Mouse (Mus musculus): Measurements from ENCODE around the gene Ccdc13.

The Ccdc13 gene

DNA sequence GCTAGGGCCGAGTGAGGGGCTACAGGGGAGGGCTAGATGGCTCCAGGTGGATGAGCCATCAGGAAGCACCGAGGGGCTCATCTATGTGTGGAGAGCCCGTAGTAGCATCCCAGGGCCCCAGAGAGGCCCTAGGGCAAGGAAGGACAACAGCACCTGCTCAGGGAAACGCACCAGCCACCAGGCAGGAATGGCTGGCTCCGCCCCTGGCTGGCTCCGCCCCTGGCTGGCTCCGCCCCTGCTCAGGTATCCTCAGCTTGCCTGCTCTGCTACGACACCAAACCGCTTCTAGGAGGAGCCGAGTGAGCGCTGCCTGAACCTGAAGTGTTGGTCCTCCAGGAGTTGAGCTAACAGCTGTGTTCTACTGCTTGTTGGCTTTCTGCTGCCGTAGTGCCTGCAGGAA, 41.5 kb downstream of the Ccdc13 start:
- DNase-seq, result peak; percentile 75

DNA sequence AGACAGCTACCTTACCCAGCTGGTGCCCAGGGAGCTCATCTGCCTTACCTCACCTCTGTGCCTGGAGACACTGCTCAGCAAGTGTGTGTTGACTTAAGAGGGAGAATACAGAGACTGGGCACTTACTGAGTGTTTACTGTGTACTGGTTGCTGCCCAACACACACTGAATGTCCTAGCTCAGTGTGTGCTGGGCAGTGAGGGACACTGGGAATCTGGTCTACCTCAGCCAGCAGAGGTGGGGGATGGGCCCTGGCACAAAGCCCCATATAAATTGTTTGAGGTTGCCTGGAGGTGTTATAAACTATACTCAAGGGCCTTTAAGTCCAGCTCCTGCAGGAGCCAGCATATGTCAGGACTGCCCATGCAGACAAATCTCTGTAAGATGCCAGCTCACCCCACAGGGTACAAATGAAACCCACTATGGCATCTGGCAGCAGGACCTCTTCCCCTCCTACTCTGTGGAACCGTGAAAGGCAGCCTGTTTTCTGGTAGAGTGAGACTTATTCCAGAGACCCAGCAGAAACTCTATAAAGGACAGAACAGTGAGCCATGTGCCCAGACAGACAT, 44.2 kb downstream of the Ccdc13 start:
- peak; percentile 62 for DNase-seq

DNA sequence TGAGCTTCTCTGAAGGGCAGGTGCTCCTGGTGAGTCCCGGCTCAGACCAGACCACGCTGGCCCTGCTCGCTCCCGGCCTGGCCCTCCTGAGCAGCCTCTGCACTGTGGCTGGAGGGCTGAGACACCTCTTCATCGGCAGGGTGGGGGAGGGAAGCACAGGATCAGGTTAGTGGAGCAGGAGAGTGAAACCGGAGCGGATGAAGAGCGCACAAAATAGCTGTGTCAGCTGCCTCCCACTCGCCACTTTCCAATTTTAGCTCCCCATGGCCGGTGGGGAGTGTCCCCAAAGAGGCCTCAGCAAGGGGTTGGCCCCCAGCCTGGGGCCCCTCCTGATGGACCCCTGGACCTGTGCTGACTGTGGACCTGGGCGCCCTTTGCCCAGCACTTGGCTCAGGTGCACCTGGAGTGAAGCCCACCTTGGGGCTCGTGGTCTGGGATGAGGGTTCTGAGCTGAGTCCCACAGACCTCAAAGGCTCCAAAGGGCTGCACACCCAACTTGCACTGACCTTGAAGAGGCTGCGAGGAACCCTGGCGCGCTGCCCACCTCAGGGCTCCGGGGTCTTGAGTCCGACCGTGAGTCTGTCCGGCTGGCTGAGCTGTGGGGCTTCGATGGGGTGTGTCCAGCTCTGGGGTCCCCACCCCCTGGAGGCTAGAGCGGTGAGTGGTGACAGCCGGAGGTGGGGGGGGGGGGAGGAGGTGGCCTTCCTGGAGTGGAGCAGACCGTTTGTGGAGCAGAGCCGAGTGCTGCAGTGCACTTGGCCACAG, 47.3 kb downstream of the Ccdc13 start, which contains the start of gene Hhatl:
Gene Hhatl, minus strand, starts transcription at position 751 of the 765 bp plus-strand sequence.
- no peak for DNase-seq

DNA sequence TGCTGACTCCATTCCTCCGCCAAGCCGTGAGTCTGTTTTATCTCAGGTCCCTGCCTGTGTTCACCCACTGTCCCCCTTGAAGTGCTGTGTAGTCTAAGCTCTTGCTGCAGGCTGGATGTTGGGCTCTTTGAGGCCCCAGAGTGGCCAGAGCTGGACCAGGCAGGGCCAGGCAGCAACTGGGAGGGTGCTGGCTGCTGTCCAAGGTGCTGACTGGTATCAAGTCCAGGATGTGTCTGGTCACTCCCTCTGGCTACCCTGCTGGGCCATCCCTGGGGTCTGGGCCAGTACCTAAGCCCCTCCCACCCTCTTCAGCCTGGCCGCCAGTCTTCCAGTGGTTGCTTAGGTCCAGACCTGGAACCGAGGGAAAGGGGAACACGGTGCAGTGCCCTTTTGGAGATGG, 48.1 kb downstream of the Ccdc13 start:
- peak; percentile 65 for DNase-seq

DNA sequence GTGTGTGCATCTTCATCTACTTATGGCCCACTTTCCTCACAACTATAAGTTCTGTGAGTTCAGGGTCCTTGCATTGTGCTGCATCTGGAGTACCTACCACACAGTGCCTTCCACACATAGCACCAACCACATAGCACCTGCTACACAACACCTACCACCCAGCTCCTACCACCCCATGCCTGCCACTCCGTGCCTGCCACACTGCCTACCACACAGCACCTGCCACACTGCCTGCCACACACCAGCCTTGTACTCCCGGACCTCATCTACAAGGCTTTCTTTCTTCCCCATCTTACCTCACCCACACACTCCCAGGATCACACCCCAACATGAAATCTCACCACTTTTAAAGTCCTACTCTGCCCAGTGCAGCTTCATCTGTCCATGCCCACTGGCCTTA, 52.9 kb downstream of the Ccdc13 start:
- no peak for DNase-seq

DNA sequence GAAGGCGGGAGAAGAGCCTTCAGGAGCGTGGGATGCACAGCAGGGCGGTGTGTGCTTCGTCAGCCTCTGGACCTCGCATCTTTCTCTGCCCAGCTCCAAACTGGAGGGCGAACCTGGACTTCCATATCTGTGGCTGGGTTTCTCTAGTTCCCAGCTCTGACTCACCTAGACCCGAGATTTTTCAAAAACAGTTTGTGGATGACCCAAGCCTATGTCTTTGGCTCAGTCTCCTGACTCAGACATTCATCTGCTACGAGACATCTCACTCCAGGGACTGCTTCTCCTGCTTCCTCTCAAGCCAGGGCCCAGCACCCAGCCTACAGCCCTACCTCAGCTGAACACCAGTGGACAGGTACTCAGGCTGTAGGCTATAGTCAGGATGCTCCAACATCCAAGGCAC, 54.0 kb downstream of the Ccdc13 start:
- DNase-seq, result no peak

DNA sequence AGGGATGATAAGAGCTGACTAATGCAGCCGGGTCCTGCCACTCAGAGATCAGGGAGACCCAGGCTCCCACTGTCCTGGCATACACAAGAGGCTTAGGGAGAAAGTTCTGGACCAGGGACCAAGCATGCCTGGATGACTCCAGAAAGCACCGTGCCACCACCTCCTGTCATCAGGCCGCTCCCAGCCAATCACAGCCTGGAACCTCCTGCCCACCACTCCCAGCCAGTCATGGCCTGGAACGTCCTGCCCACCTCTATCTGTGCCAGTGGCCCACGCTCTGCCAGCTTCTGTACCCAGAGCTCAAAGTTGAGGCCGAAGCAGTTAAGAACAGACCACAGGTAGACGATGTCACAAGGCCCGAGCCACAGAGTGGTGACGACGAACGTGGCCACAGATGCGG, 54.5 kb downstream of the Ccdc13 start:
- no peak for DNase-seq

DNA sequence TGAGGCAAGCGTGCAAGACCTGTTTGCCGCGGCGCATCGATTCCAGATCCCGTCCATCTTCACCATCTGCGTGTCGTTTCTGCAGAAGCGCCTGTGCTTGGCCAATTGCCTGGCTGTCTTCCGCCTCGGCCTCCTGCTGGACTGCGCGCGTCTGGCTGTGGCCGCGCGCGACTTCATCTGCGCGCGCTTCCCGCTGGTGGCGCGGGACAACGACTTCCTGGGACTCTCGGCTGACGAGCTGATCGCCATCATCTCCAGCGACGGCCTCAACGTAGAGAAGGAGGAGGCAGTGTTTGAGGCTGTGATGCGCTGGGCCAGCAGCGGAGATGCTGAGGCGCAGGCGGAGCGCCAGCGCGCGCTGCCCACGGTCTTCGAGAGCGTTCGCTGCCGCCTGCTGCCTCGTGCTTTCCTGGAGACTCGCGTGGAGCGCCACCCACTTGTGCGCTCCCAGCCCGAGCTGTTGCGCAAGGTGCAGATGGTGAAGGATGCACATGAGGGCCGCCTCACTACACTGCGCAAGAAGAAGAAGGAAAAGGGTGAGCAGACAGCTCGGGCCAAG, 61.1 kb downstream of the Ccdc13 start:
- DNase-seq, result no peak

DNA sequence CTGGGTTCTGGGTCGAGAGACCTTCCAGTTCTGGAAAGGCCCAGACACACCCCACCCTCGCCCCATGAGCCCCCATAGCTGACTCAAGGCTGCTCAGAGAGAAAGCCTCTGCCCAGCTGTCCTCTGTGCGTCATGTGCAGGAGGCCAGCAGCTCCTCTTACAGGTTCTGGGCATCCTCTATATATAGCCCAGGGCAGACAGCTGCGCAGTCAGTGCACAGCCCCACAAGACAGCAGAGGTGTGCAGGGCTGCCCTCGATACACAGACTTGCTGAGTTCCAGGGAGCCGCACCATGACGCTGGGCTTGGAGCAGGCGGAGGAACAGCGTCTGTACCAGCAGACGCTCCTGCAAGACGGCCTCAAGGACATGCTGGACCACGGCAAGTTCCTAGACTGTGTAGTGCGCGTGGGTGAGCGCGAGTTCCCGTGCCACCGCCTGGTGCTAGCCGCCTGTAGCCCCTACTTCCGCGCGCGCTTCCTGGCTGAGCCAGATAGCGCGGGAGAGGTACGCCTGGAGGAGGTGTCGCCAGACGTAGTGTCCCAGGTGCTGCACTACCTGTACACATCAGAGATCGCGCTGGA, 61.7 kb downstream of the Ccdc13 start, which contains the start of gene Klhl40:
Gene Klhl40, plus strand, starts transcription at position 124 of the 582 bp plus-strand sequence.
- DNase-seq, result no peak

DNA sequence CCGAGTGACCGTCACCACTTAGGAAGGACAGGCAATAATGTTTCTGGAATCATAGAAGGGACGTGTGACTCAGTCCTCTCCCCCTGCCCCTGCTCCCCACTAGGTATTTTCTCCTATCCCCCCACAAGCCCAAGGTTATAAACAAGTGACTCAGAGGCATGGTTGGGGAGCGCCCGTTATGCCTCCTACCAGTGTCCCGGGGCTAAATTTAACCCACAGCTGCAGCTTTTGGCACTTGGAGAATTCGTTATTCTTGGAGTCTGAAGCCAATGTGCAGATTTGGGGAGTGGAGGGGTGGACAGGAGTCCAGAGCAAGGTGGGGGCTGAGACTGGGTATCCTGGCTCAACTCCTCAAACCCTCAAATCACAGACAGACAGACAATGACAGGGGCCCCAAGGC, 62.8 kb downstream of the Ccdc13 start:
- DNase-seq, result no peak

DNA sequence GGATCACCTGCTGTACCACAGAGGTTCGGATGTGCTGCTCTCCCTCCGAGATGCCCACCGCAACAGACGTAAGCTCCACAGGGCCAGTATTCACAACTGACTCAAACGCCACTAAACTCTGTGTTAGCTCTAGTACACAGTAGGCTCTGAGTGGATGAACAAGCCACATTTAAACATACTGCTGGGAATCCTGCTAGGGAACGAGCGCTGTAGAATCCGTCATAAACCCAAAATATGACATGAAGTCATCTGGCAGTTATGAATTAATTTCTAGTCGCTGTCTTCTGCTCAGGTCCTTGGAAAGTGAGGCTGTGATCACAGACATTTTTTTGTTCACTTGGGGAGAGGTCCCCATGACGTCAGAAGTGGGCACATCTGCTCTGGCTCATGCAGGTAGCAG, 63.3 kb downstream of the Ccdc13 start:
- DNase-seq, result no peak

DNA sequence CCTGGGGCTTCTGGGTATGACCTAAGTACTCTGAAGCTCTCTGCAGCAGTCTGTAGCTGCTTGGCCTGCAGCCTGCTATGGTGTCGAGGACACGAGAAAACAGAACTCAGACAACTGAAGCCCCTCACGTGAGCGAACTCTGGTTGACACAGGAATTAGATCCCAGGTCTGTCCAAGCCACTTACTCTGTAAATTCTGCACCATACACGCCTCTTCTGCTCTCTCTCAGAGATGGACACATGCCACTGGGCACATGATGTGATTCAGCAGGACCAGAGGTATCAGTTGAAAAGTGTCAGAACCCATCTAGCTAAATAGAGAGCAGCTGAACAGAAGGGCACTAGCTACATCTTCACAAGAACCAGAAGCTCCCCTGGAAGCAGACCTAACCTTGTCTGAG, 66.8 kb downstream of the Ccdc13 start:
- no peak for DNase-seq

DNA sequence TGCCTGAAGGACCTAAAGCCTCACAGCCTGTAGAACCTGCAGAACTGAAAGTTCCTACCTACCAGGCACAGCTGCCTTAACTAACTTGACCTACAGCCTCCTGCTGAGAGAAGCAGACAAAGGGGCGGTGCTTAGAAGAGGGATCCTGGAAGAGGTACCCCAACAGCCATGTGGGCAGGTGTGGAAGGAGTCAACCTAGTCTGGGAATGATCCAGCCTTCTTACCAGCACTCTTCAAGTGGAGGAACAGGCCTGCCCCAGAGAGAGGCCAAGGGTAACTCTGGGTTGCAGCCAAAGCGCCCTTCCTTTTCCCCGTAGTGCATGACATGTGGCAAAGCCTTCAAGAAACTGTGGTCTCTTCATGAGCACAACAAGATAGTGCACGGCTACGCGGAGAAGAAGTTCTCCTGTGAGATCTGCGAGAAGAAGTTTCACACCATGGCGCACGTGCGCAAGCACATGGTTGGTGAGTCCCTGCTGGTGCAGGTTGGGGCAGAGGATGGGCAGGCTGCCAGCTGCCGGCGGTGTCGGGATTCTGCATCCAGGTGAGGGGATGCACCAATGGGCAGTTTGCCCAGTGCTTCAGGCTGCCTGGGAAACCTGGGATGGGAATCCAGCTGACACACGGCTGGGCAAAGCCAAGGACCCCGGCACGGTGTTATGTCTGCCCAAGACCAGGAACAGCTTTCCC, 74.0 kb downstream of the Ccdc13 start:
- peak; percentile 72 for DNase-seq

DNA sequence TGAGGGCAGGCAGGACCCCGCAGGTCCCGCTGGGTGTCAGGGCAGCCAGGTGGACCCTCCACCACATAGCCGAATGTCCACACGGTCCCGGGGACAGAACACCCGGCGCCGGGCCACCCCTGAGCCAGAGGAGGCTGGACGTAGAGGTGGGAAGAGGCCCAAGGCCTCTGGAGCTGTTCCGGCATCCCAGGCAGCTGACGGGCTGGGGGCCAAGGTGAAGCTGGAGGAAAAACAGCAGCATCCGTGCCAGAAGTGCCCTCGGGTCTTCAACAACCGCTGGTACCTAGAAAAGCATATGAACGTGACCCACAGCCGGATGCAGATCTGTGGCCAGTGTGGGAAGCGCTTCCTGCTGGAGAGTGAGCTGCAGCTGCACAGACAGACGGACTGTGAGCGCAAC, 75.5 kb downstream of the Ccdc13 start:
- DNase-seq, result no peak

DNA sequence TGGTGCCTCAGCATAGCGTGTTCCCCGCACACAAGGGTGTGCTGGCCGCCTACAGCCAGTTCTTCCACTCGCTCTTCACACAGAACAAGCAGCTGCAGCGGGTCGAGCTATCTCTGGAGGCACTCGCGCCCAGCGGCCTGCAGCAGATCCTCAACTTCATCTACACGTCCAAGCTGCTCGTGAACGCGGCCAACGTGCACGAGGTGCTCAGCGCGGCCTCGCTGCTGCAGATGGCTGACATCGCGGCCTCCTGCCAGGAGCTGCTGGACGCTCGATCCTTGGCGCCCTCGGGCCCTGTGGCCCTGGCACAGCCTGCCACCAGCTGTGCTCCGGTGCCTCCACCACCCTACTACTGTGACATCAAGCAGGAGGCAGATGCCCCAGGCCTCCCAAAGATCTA, 76.5 kb downstream of the Ccdc13 start:
- DNase-seq, result no peak

DNA sequence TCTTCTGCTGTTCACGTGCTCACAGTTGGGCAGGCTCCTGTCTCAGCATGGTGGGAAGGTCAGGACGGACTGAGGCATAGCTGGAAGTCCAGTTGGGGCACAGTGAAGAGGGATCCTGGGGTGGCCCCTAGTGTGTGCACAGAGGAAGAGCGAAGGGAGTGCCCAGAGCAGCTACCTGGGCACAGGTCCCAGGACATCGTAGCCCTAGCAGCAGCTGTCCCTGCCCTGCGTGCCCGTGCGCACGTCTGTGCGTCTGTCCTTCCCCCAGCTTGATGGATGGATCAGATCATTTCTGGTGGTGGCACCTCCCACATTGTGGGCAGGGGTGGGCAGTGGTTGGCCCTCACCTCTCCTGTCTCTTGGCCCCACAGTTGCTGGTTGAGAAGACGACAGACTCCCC, 77.0 kb downstream of the Ccdc13 start:
- no peak for DNase-seq

DNA sequence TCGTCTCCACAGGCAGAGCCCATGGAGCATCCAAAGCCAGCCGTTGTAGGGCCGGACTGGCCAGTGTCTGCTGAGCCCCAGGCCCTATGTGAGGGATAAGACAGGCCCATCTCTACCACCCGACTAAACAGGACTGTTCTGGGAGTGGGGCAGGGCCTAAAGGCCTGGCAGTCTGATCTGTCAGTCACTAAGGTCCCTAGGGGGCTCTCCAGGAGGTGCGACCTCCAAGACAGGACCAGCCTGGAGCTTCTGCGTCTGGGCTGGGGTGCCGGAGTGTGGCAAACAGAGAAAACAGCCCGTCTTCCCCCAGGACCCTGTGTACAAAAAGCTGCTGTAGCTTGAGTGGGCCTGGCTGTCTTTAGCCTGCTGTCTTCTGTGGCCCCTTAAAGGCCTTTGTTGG, 77.5 kb downstream of the Ccdc13 start:
- no peak for DNase-seq

DNA sequence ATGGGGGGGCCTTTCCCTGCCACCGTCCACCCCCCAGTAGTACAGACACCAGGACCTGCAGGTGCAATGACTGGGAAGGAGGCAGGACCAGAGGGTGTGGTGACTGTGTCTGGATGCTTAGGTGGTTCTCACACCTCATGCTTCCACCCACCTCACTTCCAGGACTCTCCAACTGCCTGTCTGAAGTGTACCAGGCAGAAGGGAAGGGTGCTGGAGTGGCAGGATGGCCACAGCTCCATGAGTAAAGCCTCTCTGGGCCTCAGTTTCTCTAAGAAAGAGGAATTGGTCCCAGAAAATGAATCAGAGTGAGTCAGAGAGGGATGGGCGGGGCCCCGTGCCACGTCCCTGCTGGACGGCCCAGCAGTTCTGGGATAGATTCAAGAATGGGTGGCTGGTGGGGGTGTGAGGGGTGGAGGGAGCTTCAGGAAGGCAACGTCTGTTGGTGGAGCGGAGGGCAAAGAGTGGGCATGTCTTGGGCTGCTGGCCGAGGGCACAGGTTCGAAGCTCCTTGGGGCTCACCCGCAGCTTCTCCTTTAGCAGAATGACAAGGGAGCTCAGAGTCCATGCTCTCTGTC, 78.1 kb downstream of the Ccdc13 start:
- no peak for DNase-seq

DNA sequence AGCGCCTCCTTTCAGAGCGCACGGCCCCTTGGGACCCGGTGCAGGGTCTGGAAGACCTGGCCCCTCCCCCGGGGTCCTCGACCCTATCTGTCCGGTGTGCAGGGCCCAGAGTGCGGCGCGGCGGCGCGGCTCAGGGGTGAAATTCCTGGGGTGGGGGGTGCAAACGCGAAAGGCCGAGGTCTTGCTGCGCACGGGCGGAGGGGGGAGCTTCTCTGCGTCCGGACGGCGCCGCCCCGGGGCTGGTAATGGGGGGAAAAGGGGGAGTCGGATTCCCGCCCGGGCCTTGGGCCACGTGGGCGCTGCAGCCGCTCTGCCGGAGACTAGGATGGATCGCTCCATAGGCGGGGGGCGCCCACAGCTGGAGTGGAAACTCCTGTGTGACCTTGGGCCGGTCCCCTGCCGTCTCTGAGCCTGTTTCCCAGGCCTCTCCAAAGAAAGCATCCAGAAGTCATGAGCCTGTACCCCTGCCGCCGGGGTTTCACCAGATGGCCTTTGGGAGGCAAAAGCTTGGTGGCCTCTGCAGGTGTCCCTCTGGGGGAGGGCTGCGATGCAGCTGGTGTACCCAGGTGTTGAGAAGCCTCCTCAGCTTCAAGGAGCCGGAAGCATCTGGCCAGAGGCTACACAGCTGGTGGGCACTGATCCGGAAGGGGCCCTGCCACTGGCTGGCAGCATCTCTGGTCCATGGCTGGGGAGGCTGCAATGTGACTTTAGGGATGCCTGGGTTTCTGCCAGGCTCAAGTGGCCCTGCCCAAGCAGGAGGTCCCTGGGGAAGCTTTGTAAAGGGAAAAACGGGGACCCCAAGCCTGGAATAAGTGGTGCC, 78.8 kb downstream of the Ccdc13 start:
- peak; percentile 69 for DNase-seq

DNA sequence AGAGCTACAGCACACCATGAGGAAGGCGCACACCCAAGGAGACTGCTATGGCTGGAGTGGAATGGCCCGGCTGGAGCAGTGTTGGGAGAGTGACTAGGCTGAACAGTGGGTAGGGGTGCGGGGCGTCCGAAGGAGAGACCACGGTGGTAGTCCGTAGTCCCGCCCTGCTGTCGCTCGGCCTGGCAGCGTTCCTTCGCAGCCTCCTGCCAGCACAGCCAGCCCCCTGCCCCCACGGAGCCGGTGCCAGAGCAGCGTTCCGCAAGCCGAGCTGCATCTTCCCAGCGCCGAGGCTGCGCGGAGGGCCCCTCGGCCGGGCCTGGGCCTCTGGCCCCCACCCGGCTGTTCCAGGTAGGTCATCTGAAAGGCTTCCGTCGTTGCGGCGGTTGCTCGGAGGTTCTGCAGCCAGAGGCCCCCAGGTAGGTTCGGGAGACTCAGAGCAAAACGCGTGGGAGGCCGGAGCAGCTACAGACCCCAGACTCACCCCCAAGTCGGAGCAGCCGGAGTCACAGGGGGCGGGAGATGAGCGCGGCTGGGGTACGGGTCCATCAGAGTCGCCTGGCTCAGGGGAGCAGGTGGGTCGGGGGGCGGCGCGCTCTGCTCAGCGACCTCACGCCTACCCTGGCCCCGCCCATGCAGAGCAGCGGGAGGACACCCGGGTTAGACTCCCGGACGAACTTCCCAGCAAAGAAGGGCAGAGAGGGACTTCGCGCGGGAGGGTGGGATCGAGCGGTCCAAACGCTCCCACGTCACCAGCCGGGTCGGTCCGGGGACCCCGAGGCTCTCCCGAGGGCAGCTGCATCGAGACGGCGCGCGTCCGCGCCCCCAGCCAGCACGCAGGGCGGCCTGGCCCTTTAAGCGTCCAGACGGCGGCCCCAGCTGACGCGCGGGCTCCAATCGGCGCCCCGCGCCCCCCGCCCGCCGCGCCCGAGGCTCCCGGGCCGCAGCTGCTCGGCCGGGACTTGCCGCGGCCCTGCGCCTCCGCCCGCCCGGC, 79.9 kb downstream of the Ccdc13 start, which contains the start of gene Zfp651:
Gene Zfp651, plus strand, starts transcription at position 240 of the 991 bp plus-strand sequence.
- DNase-seq, result no peak
